Mouse (Mus musculus): Measurements from ENCODE around the gene Fmnl2.

The Fmnl2 gene

GRCm38 (mm10) chr2:52974776-52975175, 117.1 kb downstream of the Fmnl2 start:
- TF ChIP-seq GATA4 (IDR thresholded peaks at IDR 0.05; ENCODE audit: insufficient replicate concordance, low read length), result no peak

GRCm38 (mm10) chr2:52977921-52978675, 120.4 kb downstream of the Fmnl2 start:
- no peak for TF ChIP-seq GATA4 (IDR thresholded peaks at IDR 0.05; ENCODE audit: insufficient replicate concordance, low read length)

GRCm38 (mm10) chr2:52978796-52979195, 121.1 kb downstream of the Fmnl2 start:
- no peak for TF ChIP-seq GATA4 (IDR thresholded peaks at IDR 0.05; ENCODE audit: insufficient replicate concordance, low read length)

GRCm38 (mm10) chr2:52979280-52979763, 121.7 kb downstream of the Fmnl2 start:
- no peak for TF ChIP-seq GATA4 (IDR thresholded peaks at IDR 0.05; ENCODE audit: insufficient replicate concordance, low read length)

- TF ChIP-seq GATA4 (IDR thresholded peaks at IDR 0.05; ENCODE audit: insufficient replicate concordance, low read length), result no peak
Measured at GRCm38 (mm10) chr2:52981126-52981525, 123.5 kb downstream of the Fmnl2 start.

- no peak for TF ChIP-seq GATA4 (IDR thresholded peaks at IDR 0.05; ENCODE audit: insufficient replicate concordance, low read length)
Measured at GRCm38 (mm10) chr2:52981595-52981994, 123.9 kb downstream of the Fmnl2 start.

- no peak for TF ChIP-seq GATA4 (IDR thresholded peaks at IDR 0.05; ENCODE audit: insufficient replicate concordance, low read length)
Measured at GRCm38 (mm10) chr2:52982502-52982901, 124.8 kb downstream of the Fmnl2 start.

- TF ChIP-seq GATA4 (IDR thresholded peaks at IDR 0.05; ENCODE audit: insufficient replicate concordance, low read length), result no peak
Measured at GRCm38 (mm10) chr2:52984556-52984955, 126.9 kb downstream of the Fmnl2 start.

GRCm38 (mm10) chr2:52985167-52985566, 127.5 kb downstream of the Fmnl2 start:
- TF ChIP-seq GATA4 (IDR thresholded peaks at IDR 0.05; ENCODE audit: insufficient replicate concordance, low read length), result no peak

- TF ChIP-seq GATA4 (IDR thresholded peaks at IDR 0.05; ENCODE audit: insufficient replicate concordance, low read length), result peak; percentile 92
Measured at GRCm38 (mm10) chr2:52986354-52986753, 128.7 kb downstream of the Fmnl2 start.

- TF ChIP-seq GATA4 (IDR thresholded peaks at IDR 0.05; ENCODE audit: insufficient replicate concordance, low read length), result no peak
Measured at GRCm38 (mm10) chr2:52987035-52987434, 129.4 kb downstream of the Fmnl2 start.

GRCm38 (mm10) chr2:52987637-52988295, 130.1 kb downstream of the Fmnl2 start:
- TF ChIP-seq GATA4 (IDR thresholded peaks at IDR 0.05; ENCODE audit: insufficient replicate concordance, low read length), result peak; percentile 59; the same call in 1 of the 2 replicates

- TF ChIP-seq GATA4 (IDR thresholded peaks at IDR 0.05; ENCODE audit: insufficient replicate concordance, low read length), result no peak
Measured at GRCm38 (mm10) chr2:52989316-52989715, 131.7 kb downstream of the Fmnl2 start.

- peak; percentile 40; the same call in 1 of the 2 replicates for TF ChIP-seq GATA4 (IDR thresholded peaks at IDR 0.05; ENCODE audit: insufficient replicate concordance, low read length)
Measured at GRCm38 (mm10) chr2:52990874-52991687, 133.4 kb downstream of the Fmnl2 start.

- no peak for TF ChIP-seq GATA4 (IDR thresholded peaks at IDR 0.05; ENCODE audit: insufficient replicate concordance, low read length)
Measured at GRCm38 (mm10) chr2:52991688-52992194, 134.1 kb downstream of the Fmnl2 start.
